Mouse (Mus musculus): ENCODE data around the gene Adora1.

DNA sequence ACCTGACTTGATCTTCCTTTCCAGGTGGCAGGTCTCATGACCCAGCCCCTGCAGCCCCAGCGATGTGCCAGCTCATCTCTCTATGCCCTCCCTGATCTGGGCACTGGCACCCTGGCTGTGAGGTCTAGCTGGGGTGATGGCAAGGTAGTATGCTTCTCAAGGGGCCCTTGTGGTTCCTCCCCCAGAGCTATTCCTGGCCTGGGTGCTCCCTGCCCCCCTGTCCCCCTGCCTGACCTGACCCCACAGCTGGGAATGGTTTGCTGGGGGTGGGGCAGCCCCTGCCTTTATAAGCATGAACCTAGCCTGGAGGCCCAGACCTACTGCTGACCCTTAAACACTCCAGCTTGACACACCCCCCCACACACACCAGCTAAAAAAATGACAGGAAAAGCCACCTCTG, 42.1 kb downstream of the Adora1 start, which contains the start of gene Mybph:
- TF ChIP-seq CTCF (conservative IDR thresholded peaks at IDR 0.05; ENCODE audit: low read length) (no peak), NANOG (IDR thresholded peaks at IDR 0.05; ENCODE audit: borderline replicate concordance, low read length) (no peak)

Measured in E14TG2a.4 (cell line).